Mouse (Mus musculus) heart, embryonic 10.5 days (tissue): ENCODE data around the gene Zfp148. TPM values are rescaled to one million over a fixed set of nuclear protein-coding genes. Genes with fewer than 3 reads are reported as not detected.

ENCODE experiments used
- DNase-seq: peaks from one replicate; pipeline ENCODE4 v3.0.0-alpha.2; 2017; ENCODE audit warnings: low spot score
- H3K27ac ChIP-seq: fragments of 300-500 bp; sonication (generic); 2 replicates; pipeline ENCODE4 v1.5.1; 2016; ENCODE audit warnings: mild to moderate bottlenecking
- H3K27me3 ChIP-seq: fragments of 300-500 bp; sonication (generic); 2 replicates; pipeline ENCODE4 v1.6.1; 2016; ENCODE audit warnings: mild to moderate bottlenecking; ENCODE audit not compliant: poor library complexity, insufficient read depth, severe bottlenecking
- H3K36me3 ChIP-seq: fragments of 300-500 bp; sonication (generic); 2 replicates; pipeline ENCODE4 v1.6.1; 2016; ENCODE audit warnings: mild to moderate bottlenecking, moderate library complexity
- H3K4me1 ChIP-seq: fragments of 300-500 bp; sonication (generic); 2 replicates; pipeline ENCODE4 v1.6.1; 2016; ENCODE audit warnings: mild to moderate bottlenecking
- H3K4me3 ChIP-seq: fragments of 300-500 bp; sonication (generic); 2 replicates; pipeline ENCODE4 v1.5.1; 2016; ENCODE audit warnings: mild to moderate bottlenecking, moderate library complexity
- H3K9me3 ChIP-seq: fragments of 300-500 bp; sonication (generic); 2 replicates; pipeline ENCODE4 v1.6.1; 2016; ENCODE audit warnings: mild to moderate bottlenecking, moderate library complexity
- WGBS: fragments of 180-500 bp; shearing (Covaris S2); methylation state at CpG from one replicate; pipeline ENCODE4 v1.1.7; 2016; 5-methylcytosine and 5-hydroxymethylcytosine counted together
- polyA plus RNA-seq: library from polyadenylated mRNA; unstranded; fragments of >200 nt; fragmentation: Nextera tagmentation; extraction: Ambion mirVana; gene quantifications from 2 replicates; pipeline ENCODE4 v1.2.1, GENCODE M21; 2016

Gene Zfp148
- polyA plus RNA-seq, 1 experiment from 2014 or later: 38.0 TPM

GRCm38 (mm10) chr16:33522516-33522915 lies 141.9 kb downstream of the Zfp148 start:
- H3K4me3 ChIP-seq: no peak overlapping the region
- H3K27ac ChIP-seq: no peak overlapping the region
- DNase-seq: peak; percentile 20
- no peaks in the 10 kb centered on the region for H3K36me3 ChIP-seq
- H3K27me3 ChIP-seq: 0 out of 2 replicates have a peak, but pooled peaks cover 7% of the 10 kb centered on the region
- peaks cover 8% of the 10 kb centered on the region for H3K4me1 ChIP-seq
- H3K9me3 ChIP-seq: no peaks in the 10 kb centered on the region
- 51% methylated on average over 4 of the region's 4 CpGs for WGBS

DNA sequence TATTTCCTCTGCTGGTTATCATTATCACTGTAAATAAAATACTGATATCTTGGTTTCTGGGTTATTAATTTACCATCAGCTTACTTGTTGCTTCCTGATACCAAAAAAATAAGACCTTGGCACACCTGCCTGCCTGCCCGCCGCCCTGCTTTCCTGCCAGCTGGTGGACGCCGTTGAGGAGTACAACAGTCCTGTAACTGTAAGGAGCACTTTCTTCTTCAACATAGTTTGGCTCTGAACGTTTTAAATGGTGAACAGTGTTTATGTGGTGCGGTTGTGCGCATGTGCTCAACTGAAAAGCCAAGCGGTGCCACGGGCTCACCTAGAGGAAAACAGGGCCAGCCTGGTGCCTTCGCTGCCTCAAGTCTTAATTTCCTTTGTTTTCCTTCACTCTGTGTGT lies 142.9 kb downstream of the Zfp148 start:
- WGBS: 80% methylated on average over 10 of the region's 10 CpGs
- Histone ChIP-seq H3K9me3 (no peaks in the 10 kb centered on the region), H3K36me3 (no peaks in the 10 kb centered on the region), H3K4me3 (no peak overlapping the region), H3K27me3 (no peaks in the 10 kb centered on the region), H3K4me1 (no peaks in the 10 kb centered on the region), H3K27ac (no peak overlapping the region)
- DNase-seq: no peak

DNA sequence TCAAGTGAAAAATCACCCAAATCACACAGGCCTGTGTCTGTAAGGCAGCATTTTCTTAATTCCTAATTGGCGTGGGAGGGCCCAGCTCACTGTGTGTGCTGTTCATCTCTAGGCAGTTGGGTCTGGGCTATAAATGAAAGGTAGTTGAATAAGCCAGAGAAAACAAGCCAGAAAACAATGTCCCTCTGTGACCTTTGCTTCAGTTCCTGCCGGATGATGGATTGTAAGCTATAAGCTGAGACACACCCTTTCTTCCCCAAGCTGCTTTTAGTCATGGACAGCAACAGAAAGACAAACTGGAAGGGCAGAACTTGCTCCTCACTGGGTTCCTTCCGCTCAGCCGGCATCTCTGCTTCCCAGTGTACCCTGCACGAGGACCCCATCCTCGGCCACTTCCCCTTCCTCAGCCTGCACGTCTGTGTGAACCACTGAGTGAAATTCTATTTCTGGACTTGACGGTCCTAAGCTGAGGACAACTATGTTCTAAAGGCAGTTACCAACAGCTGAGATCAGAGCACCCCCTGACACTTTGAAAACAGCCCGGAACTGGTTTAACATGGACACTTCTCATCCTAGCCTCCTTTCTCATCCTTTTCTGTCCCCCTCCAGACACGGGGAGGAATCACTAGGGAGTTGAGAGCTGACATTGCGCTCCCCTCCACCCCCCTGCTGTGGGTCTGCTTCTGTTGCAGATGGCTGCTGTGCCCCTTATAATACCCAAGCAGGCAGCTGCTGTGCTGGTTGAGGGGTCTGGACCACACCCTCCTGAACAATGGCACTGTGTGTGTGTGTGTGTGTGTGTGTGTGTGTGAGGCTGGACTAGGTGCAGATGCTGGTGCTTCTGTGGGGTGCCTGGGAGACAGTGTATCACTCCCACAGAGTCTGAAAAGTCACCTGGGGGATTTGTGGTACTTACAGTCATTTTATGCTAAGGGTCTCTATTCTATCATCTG lies 149.1 kb downstream of the Zfp148 start:
- no peak overlapping the region for H3K4me3 ChIP-seq
- no peak for DNase-seq
- H3K4me1 ChIP-seq: peaks cover 6% of the 10 kb centered on the region; the same call in 1 of the 2 replicates
- H3K27me3 ChIP-seq: no peaks in the 10 kb centered on the region
- H3K9me3 ChIP-seq: peaks cover 4% of the 10 kb centered on the region; the same call in 1 of the 2 replicates
- H3K27ac ChIP-seq: 0 out of 2 replicates have a peak overlapping the region, but pooled peaks have one; percentile 32
- 69% methylated on average over 11 of the region's 11 CpGs for WGBS
- H3K36me3 ChIP-seq: no peaks in the 10 kb centered on the region

GRCm38 (mm10) chr16:33531184-33531583 lies 150.5 kb downstream of the Zfp148 start:
- Histone ChIP-seq H3K27me3 (no peaks in the 10 kb centered on the region), H3K36me3 (no peaks in the 10 kb centered on the region), H3K27ac (no peak overlapping the region), H3K4me3 (no peak overlapping the region), H3K4me1 (peaks cover 6% of the 10 kb centered on the region; the same call in 1 of the 2 replicates), H3K9me3 (peaks cover 4% of the 10 kb centered on the region; the same call in 1 of the 2 replicates)
- no peak for DNase-seq
- 77% methylated on average over 8 of the region's 8 CpGs for WGBS

DNA sequence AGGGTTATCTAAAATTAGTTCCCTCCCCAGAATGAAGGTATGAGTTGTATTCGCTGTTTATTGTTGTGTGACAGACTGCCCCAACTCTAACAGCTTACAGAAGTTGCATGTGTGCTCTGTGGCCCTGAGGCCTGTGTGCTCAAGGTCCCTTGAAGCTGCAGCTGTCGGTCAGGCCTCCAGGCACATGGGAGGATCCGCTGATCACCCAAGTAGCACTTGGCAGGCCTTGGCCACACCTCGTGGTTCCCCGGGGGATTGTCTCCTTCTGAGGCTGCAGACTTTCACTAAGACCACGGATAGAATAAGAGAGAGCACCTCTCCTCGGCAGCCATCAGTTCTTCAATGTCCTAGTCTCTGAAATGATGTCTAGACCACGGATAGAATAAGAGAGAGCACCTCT lies 155.8 kb downstream of the Zfp148 start:
- WGBS: 74% methylated on average over 8 of the region's 8 CpGs
- no peaks in the 10 kb centered on the region for H3K9me3 ChIP-seq
- no peaks in the 10 kb centered on the region for H3K4me1 ChIP-seq
- no peaks in the 10 kb centered on the region for H3K36me3 ChIP-seq
- no peak overlapping the region for H3K4me3 ChIP-seq
- no peak overlapping the region for H3K27ac ChIP-seq
- no peaks in the 10 kb centered on the region for H3K27me3 ChIP-seq
- no peak for DNase-seq

GRCm38 (mm10) chr16:33537499-33538225 lies 157.0 kb downstream of the Zfp148 start:
- H3K27me3 ChIP-seq: no peaks in the 10 kb centered on the region
- no peaks in the 10 kb centered on the region for H3K9me3 ChIP-seq
- H3K4me3 ChIP-seq: no peak overlapping the region
- H3K4me1 ChIP-seq: no peaks in the 10 kb centered on the region
- no peaks in the 10 kb centered on the region for H3K36me3 ChIP-seq
- WGBS: 87% methylated on average over 21 of the region's 21 CpGs
- no peak for DNase-seq
- H3K27ac ChIP-seq: no peak overlapping the region

DNA sequence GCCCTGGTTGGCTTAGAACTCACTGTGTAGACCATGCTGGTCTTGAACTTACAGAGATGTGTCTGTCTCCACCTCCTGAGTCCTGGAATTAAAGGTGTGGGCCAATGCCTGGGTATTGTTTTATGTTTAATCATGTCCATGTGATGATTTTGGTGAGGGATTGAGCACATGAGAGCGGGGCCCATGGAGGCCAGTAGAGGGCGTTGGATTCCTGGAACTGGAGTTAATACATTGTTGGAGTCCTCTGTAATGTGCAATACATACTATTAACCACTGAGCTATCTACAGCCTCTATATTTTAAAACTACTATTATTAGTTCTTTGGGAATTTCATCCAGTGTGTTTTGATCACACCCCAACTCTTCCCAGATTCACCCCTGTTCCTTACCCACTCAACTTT lies 163.7 kb downstream of the Zfp148 start:
- Histone ChIP-seq H3K27me3 (no peaks in the 10 kb centered on the region), H3K9me3 (no peaks in the 10 kb centered on the region), H3K36me3 (no peaks in the 10 kb centered on the region), H3K27ac (no peak overlapping the region), H3K4me3 (no peak overlapping the region), H3K4me1 (no peaks in the 10 kb centered on the region)
- no peak for DNase-seq
- WGBS: 87% methylated on average over 2 of the region's 2 CpGs

- no peak for DNase-seq
- Histone ChIP-seq H3K4me3 (no peak overlapping the region), H3K27me3 (no peaks in the 10 kb centered on the region), H3K4me1 (no peaks in the 10 kb centered on the region), H3K36me3 (no peaks in the 10 kb centered on the region), H3K9me3 (no peaks in the 10 kb centered on the region), H3K27ac (no peak overlapping the region)
- whole genome bisulfite sequencing: 89% methylated on average over 4 of the region's 4 CpGs
These were observed 164.9 kb downstream of the Zfp148 start for GRCm38 (mm10) chr16:33545530-33545929.

- H3K27ac ChIP-seq: no peak overlapping the region
- no peak overlapping the region for H3K4me3 ChIP-seq
- no peak for DNase-seq
- no peaks in the 10 kb centered on the region for H3K36me3 ChIP-seq
- H3K9me3 ChIP-seq: no peaks in the 10 kb centered on the region
- H3K27me3 ChIP-seq: no peaks in the 10 kb centered on the region
- 73% methylated on average over 9 of the region's 9 CpGs for WGBS
- H3K4me1 ChIP-seq: peaks cover 10% of the 10 kb centered on the region; the same call in 1 of the 2 replicates
These were observed 173.2 kb downstream of the Zfp148 start for GRCm38 (mm10) chr16:33553689-33554342.

Other genes with a start within 250 kb of the Zfp148 start
- gene Osbpl11, start 195.8 kb upstream of the Zfp148 start, polyA plus RNA-seq: 15.9 and 18.1 TPM in 2 replicates
- gene Snx4, start 129.4 kb upstream of the Zfp148 start, polyA plus RNA-seq: 83.2 and 84.9 TPM in 2 replicates
- gene Slc12a8, start 136.5 kb downstream of the Zfp148 start, polyA plus RNA-seq: 0.99 and 1.6 TPM in 2 replicates